In the genomic region with DNA sequence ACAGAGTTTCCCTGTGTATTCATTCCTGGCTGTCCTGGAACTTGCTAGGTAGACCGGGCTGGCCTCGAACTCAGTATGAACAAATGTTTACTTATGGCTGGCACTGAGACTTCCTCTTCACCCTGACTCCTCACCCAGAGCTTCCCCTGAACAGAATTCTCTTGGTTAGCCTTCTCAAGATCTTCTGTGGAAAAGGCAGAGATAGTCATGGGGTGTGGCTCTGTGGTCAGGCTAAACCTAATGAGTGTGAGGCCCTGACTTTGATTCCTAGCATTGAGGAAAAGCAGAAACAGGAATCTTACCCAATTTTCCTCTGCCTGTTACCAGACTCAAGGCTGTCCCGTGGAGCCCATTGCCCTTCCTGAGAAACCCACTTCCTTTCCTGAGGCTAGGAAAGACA, we compare ENCODE assay signal across 18 mouse cellular contexts. TPM values are rescaled to one million over a fixed set of nuclear protein-coding genes. Genes with fewer than 3 reads are reported as not detected.
A peak's percentile ranks its signal among the peaks of the same experiment; 100 is the strongest.
DNase-seq lines count a peak whose midpoint lies in the region; ATAC-seq and TF ChIP-seq lines count a peak whose summit lies in the region.
"Had no signal": no experiment of that assay in that cellular context is flagged by ENCODE, and none has a peak within 500 bp of the region (broad histone marks: within the 10 kb centered on the region; RNA-seq: fewer than 3 reads in every experiment).

No protein-coding gene starts in this region.

- no peak for TF ChIP-seq EP300 in ES-Bruce4 (IDR thresholded peaks at IDR 0.05; ENCODE audit: insufficient read depth, low read depth, low read length)

- no peaks in the 10 kb centered on the region for H3K79me2 ChIP-seq in myocyte (ENCODE audit: control insufficient read depth, insufficient read depth)

- no peak for DNase-seq in liver, embryonic 13.5 days
- no peak for DNase-seq in liver, embryonic 11.5 days (ENCODE audit: low spot score)
- no peak for DNase-seq in intestine, embryonic 14.5 days (ENCODE audit: low spot score)
- no peak for DNase-seq in Muller cell, postnatal 12 days (ENCODE audit: inconsistent ontology term)
- no peak for DNase-seq in forebrain, embryonic 14.5 days (ENCODE audit: low spot score)
- DNase-seq: cerebellum, adult 2 months; gastrocnemius, adult 2 months; heart, postnatal 36 days; spleen, adult 18-20 months had no signal

- no peak overlapping the region for H3K4me3 ChIP-seq in liver, embryonic 13.5 days (replicated peaks)
- H3K4me3 ChIP-seq in liver, embryonic 11.5 days (ENCODE audit: low read depth, low read length): no peak overlapping the region
- H3K4me3 ChIP-seq in ES-Bruce4 (ENCODE audit: low read depth, low read length) (no peak overlapping the region), myocyte (no peak overlapping the region)
- no peak overlapping the region for H3K4me3 ChIP-seq in intestine, embryonic 14.5 days (ENCODE audit: low read depth, low read length)
- no peak overlapping the region for H3K4me3 ChIP-seq in forebrain, embryonic 14.5 days (ENCODE audit: low read depth, low read length)
- no peak overlapping the region for H3K4me3 ChIP-seq in midbrain, embryonic 15.5 days
- H3K4me3 ChIP-seq: gastrocnemius, adult 2 months; heart, embryonic 10.5 days; left cerebral cortex, adult 2 months had no signal

- H3K4me1 ChIP-seq in liver, embryonic 13.5 days (replicated peaks): peaks cover 20% of the 10 kb centered on the region
- no peaks in the 10 kb centered on the region; the same call in 1 of the 2 replicates for H3K4me1 ChIP-seq in liver, embryonic 11.5 days (replicated peaks; ENCODE audit: control insufficient read depth, insufficient read depth, low read length)
- peaks cover 14% of the 10 kb centered on the region for H3K4me1 ChIP-seq in ES-Bruce4 (ENCODE audit: control insufficient read depth, insufficient read depth, low read length)
- H3K4me1 ChIP-seq in intestine, embryonic 14.5 days (replicated peaks; ENCODE audit: control insufficient read depth, insufficient read depth, low read length): no peaks in the 10 kb centered on the region
- H3K4me1 ChIP-seq in forebrain, embryonic 14.5 days (ENCODE audit: control insufficient read depth, insufficient read depth, low read length): no peaks in the 10 kb centered on the region
- no peaks in the 10 kb centered on the region for H3K4me1 ChIP-seq in midbrain, embryonic 15.5 days
- H3K4me1 ChIP-seq: heart, embryonic 10.5 days had no signal

- H3K27me3 ChIP-seq in liver, embryonic 13.5 days: peaks cover 7% of the 10 kb centered on the region; the same call in 1 of the 2 replicates
- peaks cover 3% of the 10 kb centered on the region for H3K27me3 ChIP-seq in liver, embryonic 11.5 days (replicated peaks; ENCODE audit: control insufficient read depth, insufficient read depth, low read length)
- H3K27me3 ChIP-seq in ES-Bruce4 (ENCODE audit: control insufficient read depth, insufficient read depth, low read length, poor library complexity, severe bottlenecking) (no peaks in the 10 kb centered on the region), myocyte (ENCODE audit: control insufficient read depth, insufficient read depth, insufficient read length) (no peaks in the 10 kb centered on the region)
- H3K27me3 ChIP-seq in intestine, embryonic 14.5 days (replicated peaks; ENCODE audit: control insufficient read depth, insufficient read depth, low read length): no peaks in the 10 kb centered on the region
- no peaks in the 10 kb centered on the region for H3K27me3 ChIP-seq in forebrain, embryonic 14.5 days (replicated peaks; ENCODE audit: control insufficient read depth, insufficient read depth, low read length)
- H3K27me3 ChIP-seq in midbrain, embryonic 15.5 days (replicated peaks): no peaks in the 10 kb centered on the region
- H3K27me3 ChIP-seq: Patski had no signal

- ATAC-seq in liver, embryonic 13.5 days (ENCODE audit: low read depth): no peak
- no peak for ATAC-seq in liver, embryonic 11.5 days (replicated peaks; ENCODE audit: low FRiP score)
- ATAC-seq in intestine, embryonic 14.5 days (replicated peaks; ENCODE audit: low FRiP score, low TSS enrichment, low read depth): no peak
- ATAC-seq in forebrain, embryonic 14.5 days: no peak
- ATAC-seq in midbrain, embryonic 15.5 days (replicated peaks): no peak
- ATAC-seq: forebrain, embryonic 16.5 days; inflammation-experienced regulatory T-cells, adult 6 months; Patski had no signal

- 0 out of 2 replicates have a peak overlapping the region, but pooled peaks have one; percentile 35 for H3K27ac ChIP-seq in liver, embryonic 13.5 days
- no peak overlapping the region for H3K27ac ChIP-seq in liver, embryonic 11.5 days (ENCODE audit: low read depth, low read length)
- H3K27ac ChIP-seq in ES-Bruce4 (ENCODE audit: insufficient read depth, low read length): peak overlapping the region; percentile 100
- peak overlapping the region; percentile 57 for H3K27ac ChIP-seq in intestine, embryonic 14.5 days (ENCODE audit: low read depth)
- H3K27ac ChIP-seq in forebrain, embryonic 14.5 days (ENCODE audit: low read depth, low read length): no peak overlapping the region
- no peak overlapping the region for H3K27ac ChIP-seq in midbrain, embryonic 15.5 days
- H3K27ac ChIP-seq: gastrocnemius, adult 2 months; heart, embryonic 10.5 days; left cerebral cortex, adult 2 months had no signal

- WGBS in liver, embryonic 13.5 days (ENCODE audit: insufficient replicate concordance): 26% methylated on average over 3 of the region's 3 CpGs
- 42% methylated on average over 3 of the region's 3 CpGs for WGBS in liver, embryonic 11.5 days
- WGBS in intestine, embryonic 14.5 days: 48% methylated on average over 3 of the region's 3 CpGs
- WGBS in forebrain, embryonic 14.5 days: 77% methylated on average over 3 of the region's 3 CpGs
- WGBS in midbrain, embryonic 15.5 days: 78% methylated on average over 3 of the region's 3 CpGs

- no peak overlapping the region for H3K9ac ChIP-seq in liver, embryonic 13.5 days
- no peak overlapping the region for H3K9ac ChIP-seq in liver, embryonic 11.5 days (ENCODE audit: low read depth, low read length)
- H3K9ac ChIP-seq in ES-Bruce4 (ENCODE audit: low read depth, poor library complexity, severe bottlenecking): peak overlapping the region; percentile 75
- no peak overlapping the region for H3K9ac ChIP-seq in intestine, embryonic 14.5 days (ENCODE audit: low read length)
- no peak overlapping the region for H3K9ac ChIP-seq in forebrain, embryonic 14.5 days (ENCODE audit: low read length)
- H3K9ac ChIP-seq in midbrain, embryonic 15.5 days: no peak overlapping the region

- TF ChIP-seq POLR2A in ES-Bruce4 (IDR thresholded peaks at IDR 0.05; ENCODE audit: insufficient read depth, low read length) (no peak), myocyte (IDR thresholded peaks at IDR 0.05; ENCODE audit: insufficient read length, low read depth) (no peak)

- no peak overlapping the region for H3K4me2 ChIP-seq in liver, embryonic 13.5 days
- H3K4me2 ChIP-seq in liver, embryonic 11.5 days: no peak overlapping the region
- H3K4me2 ChIP-seq in intestine, embryonic 14.5 days (ENCODE audit: low read length): no peak overlapping the region
- peak overlapping the region; percentile 30 for H3K4me2 ChIP-seq in myocyte (ENCODE audit: low read depth)
- H3K4me2 ChIP-seq in forebrain, embryonic 14.5 days (ENCODE audit: low read length): no peak overlapping the region
- H3K4me2 ChIP-seq in midbrain, embryonic 15.5 days: no peak overlapping the region
- H3K4me2 ChIP-seq: midbrain, embryonic 11.5 days had no signal

- no peak overlapping the region for H3ac ChIP-seq in myocyte (ENCODE audit: control insufficient read depth, insufficient read length)

- H3K9me3 ChIP-seq in liver, embryonic 13.5 days (replicated peaks): no peaks in the 10 kb centered on the region
- H3K9me3 ChIP-seq in liver, embryonic 11.5 days (ENCODE audit: control insufficient read depth, low read length): no peaks in the 10 kb centered on the region
- no peaks in the 10 kb centered on the region for H3K9me3 ChIP-seq in ES-Bruce4 (replicated peaks; ENCODE audit: control insufficient read depth, insufficient read depth, low read length, poor library complexity, severe bottlenecking)
- no peaks in the 10 kb centered on the region for H3K9me3 ChIP-seq in intestine, embryonic 14.5 days (ENCODE audit: control insufficient read depth, low read length)
- no peaks in the 10 kb centered on the region for H3K9me3 ChIP-seq in forebrain, embryonic 14.5 days (replicated peaks; ENCODE audit: control insufficient read depth, low read length)
- H3K9me3 ChIP-seq in midbrain, embryonic 15.5 days: no peaks in the 10 kb centered on the region
- H3K9me3 ChIP-seq: heart, embryonic 10.5 days had no signal

- no peak for TF ChIP-seq CTCF in ES-Bruce4 (IDR thresholded peaks at IDR 0.05; ENCODE audit: low read depth, low read length)

- no peaks in the 10 kb centered on the region for H3K36me3 ChIP-seq in liver, embryonic 13.5 days
- H3K36me3 ChIP-seq in liver, embryonic 11.5 days (ENCODE audit: control insufficient read depth, insufficient read depth, low read length): no peaks in the 10 kb centered on the region
- no peaks in the 10 kb centered on the region; the same call in none of the 2 replicates for H3K36me3 ChIP-seq in ES-Bruce4 (ENCODE audit: control insufficient read depth, insufficient read depth, low read length, poor library complexity, severe bottlenecking)
- H3K36me3 ChIP-seq in intestine, embryonic 14.5 days (ENCODE audit: control insufficient read depth, insufficient read depth, low read length): no peaks in the 10 kb centered on the region
- no peaks in the 10 kb centered on the region for H3K36me3 ChIP-seq in myocyte (ENCODE audit: control insufficient read depth, insufficient read depth)
- no peaks in the 10 kb centered on the region for H3K36me3 ChIP-seq in forebrain, embryonic 14.5 days (ENCODE audit: control insufficient read depth, insufficient read depth, low read length)
- no peaks in the 10 kb centered on the region for H3K36me3 ChIP-seq in midbrain, embryonic 15.5 days (replicated peaks)
- H3K36me3 ChIP-seq: heart, embryonic 10.5 days had no signal

RNA-seq across cellular contexts. Expression of gene Cdh1, which starts 8.9 kb away (rescaled TPM):
- polyA plus RNA-seq in liver, embryonic 13.5 days (2015; fragmentation: Nextera tagmentation; extraction: Ambion mirVana): 12.1 and 17.3 TPM in 2 replicates
- 11.0 and 11.8 TPM in 2 replicates for polyA plus RNA-seq in liver, embryonic 11.5 days (2014; fragmentation: Nextera tagmentation; extraction: Ambion mirVana)
- polyA plus RNA-seq in ES-Bruce4 (2011; ENCODE audit: insufficient read depth, insufficient read length, low read depth, missing spikeins): 347 and 358 TPM in 2 replicates
- 141 and 152 TPM in 2 replicates for polyA plus RNA-seq in intestine, embryonic 14.5 days (2014; fragmentation: Nextera tagmentation; extraction: Ambion mirVana)
- 0.11 TPM for polyA plus RNA-seq in myocyte (2012; fragmentation: generic; extraction: Trizol)
- polyA plus RNA-seq in forebrain, embryonic 14.5 days (2014; fragmentation: Nextera tagmentation; extraction: Ambion mirVana): 1.9 and 3.2 TPM in 2 replicates
- polyA plus RNA-seq in midbrain, embryonic 15.5 days (2015; fragmentation: Nextera tagmentation; extraction: Ambion mirVana): 6.9 and 8.5 TPM in 2 replicates

RNA-seq across cellular contexts. Expression of gene Gm10073, which starts 38.8 kb away (rescaled TPM):
- polyA plus RNA-seq in liver, embryonic 13.5 days (2015; fragmentation: Nextera tagmentation; extraction: Ambion mirVana): 12.0 and 12.4 TPM in 2 replicates
- polyA plus RNA-seq in liver, embryonic 11.5 days (2014; fragmentation: Nextera tagmentation; extraction: Ambion mirVana): 11.9 and 15.4 TPM in 2 replicates
- polyA plus RNA-seq in ES-Bruce4 (2011; ENCODE audit: insufficient read depth, insufficient read length, low read depth, missing spikeins) (498 and 566 TPM in 2 replicates), myocyte (2012; fragmentation: generic; extraction: Trizol) (99.0 TPM)
- polyA plus RNA-seq in intestine, embryonic 14.5 days (2014; fragmentation: Nextera tagmentation; extraction: Ambion mirVana): 9.1 and 11.7 TPM in 2 replicates
- polyA plus RNA-seq in forebrain, embryonic 14.5 days (2014; fragmentation: Nextera tagmentation; extraction: Ambion mirVana): 5.8 and 7.7 TPM in 2 replicates
- polyA plus RNA-seq in midbrain, embryonic 15.5 days (2015; fragmentation: Nextera tagmentation; extraction: Ambion mirVana): 5.7 and 9.6 TPM in 2 replicates

Comparison
In these comparisons a context has a peak if more than half of its experiments do, and no peak if none do; other contexts are left out.
1. H3K27ac ChIP-seq: peak in liver, embryonic 13.5 days (single experiment), ES-Bruce4 (single experiment) and intestine, embryonic 14.5 days (single experiment); none in liver, embryonic 11.5 days (single experiment), forebrain, embryonic 14.5 days (single experiment) and midbrain, embryonic 15.5 days (single experiment).